Mouse (Mus musculus): ENCODE measurements around the gene Arhgap10.

DNA sequence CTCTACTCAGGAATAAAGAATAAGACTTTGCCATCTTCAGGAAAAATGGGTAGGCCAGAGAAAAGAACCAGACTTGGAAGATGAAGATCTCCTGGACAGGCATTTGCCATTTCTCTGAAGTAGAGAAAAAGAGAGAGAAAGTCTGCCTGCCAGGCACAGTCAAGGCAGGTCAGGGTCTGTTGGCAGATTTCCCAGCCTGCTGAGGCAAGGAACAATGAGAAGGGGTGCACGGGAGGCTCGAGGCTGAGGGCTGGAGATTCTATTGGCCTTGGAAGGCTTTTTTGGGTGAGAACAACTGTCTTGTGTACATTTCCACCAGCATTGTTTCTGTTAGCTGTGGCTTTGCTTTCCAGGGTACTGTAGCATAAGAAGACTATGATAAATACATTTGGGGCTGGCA lies 147.4 kb downstream of the Arhgap10 start:
- TF ChIP-seq CTCF (IDR thresholded peaks at IDR 0.05; ENCODE audit: extremely low read depth, insufficient read length, insufficient replicate concordance, low read depth, low read length), result no peak
- no peak for TF ChIP-seq POLR2A (IDR thresholded peaks at IDR 0.05; ENCODE audit: low read depth, low read length)
